Mouse (Mus musculus): ENCODE results near the gene Cd22.

- TF ChIP-seq POLR2A (IDR thresholded peaks at IDR 0.05; ENCODE audit: borderline replicate concordance, extremely low read depth, insufficient read depth, insufficient read length, poor library complexity, severe bottlenecking) = no peak
- TF ChIP-seq CTCF (IDR thresholded peaks at IDR 0.05; ENCODE audit: borderline replicate concordance, extremely low read depth, insufficient read depth, insufficient read length) = no peak
Observed at GRCm38 (mm10) chr7:30823675-30824074, 56.5 kb downstream of the Cd22 start, which contains the start of gene Ffar2.
